Mouse (Mus musculus): ENCODE measurements at regions not wholly inside any gene's neighbourhood (a gene's known extent, or its start where the extent isn't known, plus 50 kb on each side); places are given as distances from the start of the nearest gene placed in this dataset.

GRCm38 (mm10) chr6:140270592-140270991 lies 153.3 kb upstream of the Plekha5 start:
- TF ChIP-seq CTCF (IDR thresholded peaks at IDR 0.05; ENCODE audit: low read depth), result no peak
- no peak for TF ChIP-seq EP300 (optimal IDR thresholded peaks at IDR 0.05)

Measured in stomach, postnatal 0 days (tissue).